Mouse (Mus musculus) CH12.LX (cell line): ENCODE results near the gene Wnt9a.

Experiments used
- CTCF ChIP-seq, 2 experiments: IDR thresholded peaks in 1 of 2; conservative IDR thresholded peaks in 1 of 2; 2 replicates each; pipeline ENCODE4 v1.5.1; 2011 to 2012; ENCODE audit warnings: low read depth in 2 of 2, low read length in 2 of 2, improper control_type of control experiment in 1 of 2, inconsistent platforms in 1 of 2, mild to moderate bottlenecking in 1 of 2, moderate library complexity in 1 of 2
- EP300 ChIP-seq: IDR thresholded peaks from 2 replicates; pipeline ENCODE4 v1.6.1; 2011; ENCODE audit warnings: low read length, improper control_type of control experiment
- MXI1 ChIP-seq: IDR thresholded peaks from 2 replicates; pipeline ENCODE4 v1.6.1; 2011; ENCODE audit warnings: mild to moderate bottlenecking, low read depth, low read length, improper control_type of control experiment
- POLR2A ChIP-seq: IDR thresholded peaks from 2 replicates; pipeline ENCODE4 v1.6.1; 2011; ENCODE audit warnings: low read depth, mild to moderate bottlenecking, improper control_type of control experiment, low read length

DNA sequence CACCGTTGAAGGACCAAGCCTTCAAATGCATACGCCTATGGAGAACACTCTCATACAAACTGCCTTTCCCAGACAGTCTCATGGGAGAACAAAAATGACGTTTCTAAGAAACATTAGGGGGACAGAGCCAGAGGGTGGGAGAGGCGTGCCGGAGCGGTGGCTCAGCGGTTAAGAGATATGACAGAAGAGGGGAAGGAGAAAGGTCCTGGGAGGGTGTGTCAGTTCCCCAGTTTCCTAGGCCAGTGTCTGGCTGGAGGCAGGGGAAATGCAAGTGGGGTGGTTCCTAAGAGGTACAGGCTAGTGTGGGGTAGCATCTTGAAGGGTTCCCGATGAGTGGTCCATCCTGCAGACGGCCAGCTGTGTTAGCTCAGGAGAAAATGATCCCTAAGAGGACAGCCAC is 54.6 kb downstream of the Wnt9a start:
- TF ChIP-seq POLR2A = no peak
- TF ChIP-seq MXI1 = no peak
- no peak for TF ChIP-seq EP300
- TF ChIP-seq CTCF (conservative IDR thresholded peaks at IDR 0.05 in 1 of 2, IDR thresholded peaks at IDR 0.05 in 1 of 2; ENCODE audit: low read depth in 2 of 2, low read length in 2 of 2) = no peak
